Mouse (Mus musculus) lung, embryonic 15.5 days (tissue): ENCODE measurements around the gene Sf3a3. TPM values are rescaled to one million over a fixed set of nuclear protein-coding genes. Genes with fewer than 3 reads are reported as not detected.

Source experiments
- ATAC-seq: fragments of 200-750 bp; cut with Nextera tagmentation; 2 replicates; pipeline ENCODE4 v1.8.0; 2017; ENCODE audit warnings: moderate number of reproducible peaks, borderline replicate concordance; ENCODE audit not compliant: low FRiP score, low TSS enrichment; ENCODE audit errors: extremely low read depth
- H3K27ac ChIP-seq: fragments of 300-500 bp; sonication (generic); 2 replicates; pipeline ENCODE4 v1.5.1; 2015; ENCODE audit warnings: moderate library complexity, mild to moderate bottlenecking, inconsistent platforms
- H3K27me3 ChIP-seq: fragments of 300-500 bp; sonication (generic); 2 replicates; pipeline ENCODE4 v1.6.1; 2015; ENCODE audit warnings: inconsistent platforms
- H3K36me3 ChIP-seq: fragments of 300-500 bp; sonication (generic); 2 replicates; pipeline ENCODE4 v1.6.1; 2015; ENCODE audit warnings: inconsistent platforms
- H3K4me1 ChIP-seq: fragments of 300-500 bp; sonication (generic); 2 replicates; pipeline ENCODE4 v1.6.1; 2015; ENCODE audit warnings: inconsistent platforms
- H3K4me2 ChIP-seq: fragments of 300-500 bp; sonication (generic); 2 replicates; pipeline ENCODE4 v1.6.1; 2015; ENCODE audit warnings: inconsistent platforms, mild to moderate bottlenecking, moderate library complexity
- H3K4me3 ChIP-seq: fragments of 300-500 bp; sonication (generic); 2 replicates; pipeline ENCODE4 v1.5.1; 2015; ENCODE audit warnings: mild to moderate bottlenecking, inconsistent platforms
- H3K9ac ChIP-seq: fragments of 300-500 bp; sonication (generic); 2 replicates; pipeline ENCODE4 v1.6.1; 2015; ENCODE audit warnings: inconsistent platforms
- H3K9me3 ChIP-seq: fragments of 300-500 bp; sonication (generic); 2 replicates; pipeline ENCODE4 v1.6.1; 2016; ENCODE audit warnings: inconsistent platforms
- WGBS: fragments of 180-500 bp; shearing (Covaris S2); methylation state at CpG from one replicate; pipeline ENCODE4 v1.1.7; 2015; 5-methylcytosine and 5-hydroxymethylcytosine counted together
- polyA plus RNA-seq: library from polyadenylated mRNA; unstranded; fragments of >200 nt; fragmentation: Nextera tagmentation; extraction: Ambion mirVana; gene quantifications from 2 replicates; pipeline ENCODE4 v1.2.1, GENCODE M21; 2015

The Sf3a3 gene
- polyA plus RNA-seq, 1 experiment from 2014 or later, result 148 TPM

DNA sequence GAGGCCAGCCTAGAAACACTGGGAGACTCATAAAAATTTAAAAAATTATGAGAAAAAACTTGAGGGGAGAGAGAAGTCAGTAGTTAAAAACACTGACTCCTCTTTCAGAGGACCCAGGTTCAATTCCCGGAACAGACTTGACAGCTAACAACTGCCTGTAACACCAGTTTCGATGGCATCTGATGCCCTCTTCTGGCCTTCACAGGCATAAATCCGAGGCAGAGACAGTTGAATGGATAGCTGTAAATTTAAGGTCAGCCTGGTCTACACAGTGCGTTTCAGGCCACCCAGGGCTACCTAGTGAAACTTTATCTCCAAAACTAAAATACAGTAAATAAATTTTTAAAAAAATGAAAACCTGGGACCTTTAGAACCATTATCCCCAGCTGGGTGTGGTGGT lies 29.6 kb upstream of the Sf3a3 start:
- H3K9ac ChIP-seq, result no peak overlapping the region
- no peaks in the 10 kb centered on the region for H3K27me3 ChIP-seq
- 74% methylated on average over 4 of the region's 4 CpGs for WGBS
- no peak overlapping the region for H3K4me3 ChIP-seq
- no peaks in the 10 kb centered on the region for H3K9me3 ChIP-seq
- no peak overlapping the region for H3K27ac ChIP-seq
- no peak for ATAC-seq
- no peaks in the 10 kb centered on the region for H3K4me1 ChIP-seq
- H3K36me3 ChIP-seq, result peaks cover 44% of the 10 kb centered on the region
- H3K4me2 ChIP-seq, result no peak overlapping the region

DNA sequence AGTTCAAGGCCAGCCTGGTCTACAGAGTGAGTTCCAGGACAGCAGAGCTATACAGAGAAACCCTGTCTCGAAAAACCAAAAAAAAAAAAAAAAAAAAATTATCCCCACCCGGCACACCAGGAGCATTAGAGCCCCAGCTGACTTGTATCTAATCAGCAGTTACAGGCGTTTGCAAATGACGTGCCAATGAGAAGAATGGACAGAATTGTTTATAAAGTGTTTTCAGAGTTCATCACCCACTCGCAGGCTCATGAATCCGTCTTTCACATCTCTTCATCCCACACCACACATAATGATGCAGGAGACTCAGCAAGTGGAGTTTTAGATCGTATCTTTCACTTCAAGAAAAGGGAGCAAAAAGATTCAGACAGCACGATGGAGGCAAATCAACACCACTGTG lies 29.1 kb upstream of the Sf3a3 start:
- Histone ChIP-seq H3K4me3 (no peak overlapping the region), H3K4me1 (no peaks in the 10 kb centered on the region), H3K9me3 (no peaks in the 10 kb centered on the region), H3K27ac (no peak overlapping the region), H3K9ac (no peak overlapping the region), H3K27me3 (no peaks in the 10 kb centered on the region), H3K36me3 (peaks cover 40% of the 10 kb centered on the region), H3K4me2 (no peak overlapping the region)
- ATAC-seq, result no peak
- 36% methylated on average over 8 of the region's 8 CpGs for WGBS

DNA sequence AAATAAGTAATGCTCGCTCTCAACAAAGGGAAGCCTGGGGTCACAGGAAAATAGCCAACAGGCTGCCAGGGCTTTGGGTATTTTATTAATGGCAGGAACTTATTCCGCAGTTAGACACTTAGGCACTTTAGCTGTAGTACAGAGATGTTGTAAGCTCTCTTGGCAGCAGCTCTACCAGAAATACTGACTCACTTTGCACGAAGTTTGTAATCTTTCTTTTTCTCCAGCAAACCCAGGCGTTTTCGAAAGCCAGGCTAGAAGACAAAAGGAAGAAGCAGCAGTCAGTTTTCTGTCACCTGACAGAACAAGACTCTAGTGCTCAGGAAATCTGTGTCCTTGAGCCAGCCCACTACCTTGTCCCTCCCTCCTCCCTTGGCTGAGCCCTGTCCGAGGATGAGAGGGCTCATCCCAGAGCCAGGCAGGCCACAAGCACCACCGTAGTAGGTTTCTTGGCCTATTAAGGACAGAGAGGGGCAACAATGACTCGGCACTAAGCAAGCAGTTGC lies 28.6 kb upstream of the Sf3a3 start:
- 49% methylated on average over 8 of the region's 8 CpGs for WGBS
- Histone ChIP-seq H3K27me3 (no peaks in the 10 kb centered on the region), H3K9me3 (no peaks in the 10 kb centered on the region), H3K4me3 (no peak overlapping the region), H3K27ac (no peak overlapping the region), H3K4me2 (no peak overlapping the region), H3K9ac (no peak overlapping the region), H3K4me1 (0 out of 2 replicates have a peak, but pooled peaks cover 4% of the 10 kb centered on the region), H3K36me3 (peaks cover 35% of the 10 kb centered on the region)
- ATAC-seq, result no peak

DNA sequence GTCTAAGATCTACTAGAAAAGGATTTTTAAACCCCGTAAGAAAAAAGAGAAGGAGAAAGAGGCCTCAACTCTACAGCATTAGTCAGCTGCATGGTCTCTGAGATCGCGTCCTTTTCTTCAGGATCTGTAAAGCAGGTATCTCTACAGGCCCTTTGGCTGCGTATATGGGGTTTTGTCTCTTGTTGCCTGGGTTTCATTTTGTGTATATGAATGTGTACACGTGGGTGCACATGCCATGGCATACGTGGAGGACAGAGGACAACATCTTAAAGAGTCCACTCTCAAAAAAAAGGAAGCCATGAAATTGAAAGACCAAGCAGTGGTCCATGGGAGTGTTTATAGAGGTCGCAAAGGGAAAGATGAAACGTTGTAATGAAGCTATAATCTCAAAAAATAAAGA lies 23.1 kb upstream of the Sf3a3 start:
- no peak for ATAC-seq
- Histone ChIP-seq H3K4me2 (no peak overlapping the region), H3K4me3 (no peak overlapping the region), H3K4me1 (peaks cover 25% of the 10 kb centered on the region), H3K27me3 (peaks cover 16% of the 10 kb centered on the region), H3K36me3 (no peaks in the 10 kb centered on the region), H3K9ac (no peak overlapping the region), H3K27ac (no peak overlapping the region), H3K9me3 (no peaks in the 10 kb centered on the region)
- 81% methylated on average over 8 of the region's 8 CpGs for WGBS

DNA sequence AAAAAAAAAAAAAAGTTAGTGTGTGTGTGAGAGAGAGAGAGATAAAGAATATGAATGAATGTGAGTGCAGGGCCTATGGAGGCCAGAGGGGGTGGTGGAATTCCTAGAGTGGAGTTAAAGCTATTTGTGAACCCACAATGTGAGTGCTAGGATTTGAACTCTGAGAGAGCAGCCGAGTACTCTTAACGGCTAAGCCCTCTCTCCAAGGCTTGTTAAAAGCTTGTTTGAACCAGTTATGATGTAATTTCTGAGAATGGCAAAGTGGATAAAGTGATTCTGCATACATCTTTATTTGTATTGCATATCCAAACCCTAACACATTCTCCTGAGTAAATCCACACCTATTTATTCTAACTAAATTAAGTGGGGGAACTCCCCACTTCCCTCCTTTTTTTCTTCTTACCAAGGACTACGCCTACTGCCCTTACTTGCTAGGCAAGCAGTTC lies 22.1 kb upstream of the Sf3a3 start:
- no peaks in the 10 kb centered on the region for H3K36me3 ChIP-seq
- H3K9me3 ChIP-seq, result no peaks in the 10 kb centered on the region
- peak overlapping the region; percentile 79 for H3K9ac ChIP-seq
- H3K27ac ChIP-seq, result peak overlapping the region; percentile 67; the same call in 1 of the 2 replicates
- H3K4me1 ChIP-seq, result peaks cover 25% of the 10 kb centered on the region
- peaks cover 23% of the 10 kb centered on the region for H3K27me3 ChIP-seq
- peak overlapping the region; percentile 73 for H3K4me3 ChIP-seq
- peak; percentile 61; the same call in 1 of the 2 replicates for ATAC-seq
- 38% methylated on average over 3 of the region's 3 CpGs for WGBS
- H3K4me2 ChIP-seq, result peak overlapping the region; percentile 69

DNA sequence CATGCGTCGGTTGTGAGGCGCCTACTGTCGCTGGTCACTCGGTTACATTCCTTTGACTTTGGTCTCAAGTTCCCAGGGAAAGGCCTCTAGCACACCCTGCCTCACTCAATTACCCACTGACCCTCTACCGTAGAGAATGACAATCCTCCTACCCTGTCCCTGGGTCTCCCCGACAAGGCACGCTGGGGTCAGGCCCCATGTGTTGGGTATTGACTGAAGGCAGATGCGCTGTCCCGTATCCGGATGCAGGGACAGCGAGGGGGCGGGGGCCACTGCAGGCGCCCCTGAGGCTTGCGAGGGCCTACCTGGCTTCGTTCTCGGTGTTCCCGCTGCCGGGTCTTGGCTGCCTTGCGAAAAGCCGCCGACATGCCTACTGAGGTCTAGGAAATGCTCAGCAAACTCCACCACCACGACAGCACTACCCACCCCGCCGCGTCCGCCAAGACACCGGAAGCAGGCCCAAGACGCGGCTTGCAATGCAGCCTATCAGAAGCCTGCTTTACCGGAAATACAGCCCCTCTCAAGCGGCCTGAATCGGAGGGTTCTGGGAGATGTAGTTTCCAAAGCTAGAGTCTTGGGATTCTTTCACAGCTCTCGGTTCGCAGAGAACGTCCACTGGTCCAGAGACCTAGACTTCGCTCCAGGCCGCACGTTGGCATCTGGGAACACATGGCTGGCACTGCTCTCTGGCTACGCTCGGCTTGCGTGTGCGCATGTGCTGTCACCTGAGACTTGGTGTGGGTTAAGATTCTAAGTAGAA lies 21.3 kb upstream of the Sf3a3 start, which contains the start of gene Utp11:
Gene Utp11, minus strand, starts transcription at position 466 of the 760 bp plus-strand sequence.
- H3K4me1 ChIP-seq, result peaks cover 25% of the 10 kb centered on the region
- H3K9me3 ChIP-seq, result no peaks in the 10 kb centered on the region
- peak within 1 kb of the TSS; percentile 79 for H3K9ac ChIP-seq
- H3K36me3 ChIP-seq, result no peaks in the 10 kb centered on the region
- peak within 1 kb of the TSS; percentile 67 for H3K27ac ChIP-seq
- peaks cover 23% of the 10 kb centered on the region for H3K27me3 ChIP-seq
- ATAC-seq, result peak; percentile 91
- under 1% methylated on average over 43 of the region's 43 CpGs for WGBS
- peak within 1 kb of the TSS; percentile 73 for H3K4me3 ChIP-seq
- peak within 1 kb of the TSS; percentile 69 for H3K4me2 ChIP-seq

DNA sequence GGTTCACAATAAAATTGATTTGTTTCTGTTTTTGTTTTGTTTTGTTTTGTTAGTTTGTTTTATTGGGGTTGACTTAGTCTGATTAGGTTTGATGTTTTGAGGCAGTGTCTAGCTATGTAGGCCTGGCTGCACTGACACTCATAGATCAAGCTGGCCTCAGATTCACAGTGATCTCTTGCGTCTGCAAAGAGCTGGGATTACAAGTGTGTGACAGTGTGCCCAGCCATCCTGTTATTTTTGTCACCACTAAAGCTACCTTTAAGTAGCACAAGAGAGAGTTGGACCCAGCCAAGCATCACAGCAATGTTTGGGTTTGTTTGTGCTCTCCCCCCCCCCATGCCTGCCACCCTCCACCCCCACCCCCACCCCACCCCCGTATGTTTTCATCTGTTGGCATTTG lies 20.0 kb upstream of the Sf3a3 start:
- Histone ChIP-seq H3K36me3 (no peaks in the 10 kb centered on the region), H3K9ac (no peak overlapping the region), H3K4me3 (no peak overlapping the region), H3K4me1 (peaks cover 25% of the 10 kb centered on the region), H3K27ac (no peak overlapping the region), H3K9me3 (no peaks in the 10 kb centered on the region), H3K4me2 (no peak overlapping the region), H3K27me3 (peaks cover 31% of the 10 kb centered on the region)
- no peak for ATAC-seq
- WGBS, result 72% methylated on average over 2 of the region's 2 CpGs

DNA sequence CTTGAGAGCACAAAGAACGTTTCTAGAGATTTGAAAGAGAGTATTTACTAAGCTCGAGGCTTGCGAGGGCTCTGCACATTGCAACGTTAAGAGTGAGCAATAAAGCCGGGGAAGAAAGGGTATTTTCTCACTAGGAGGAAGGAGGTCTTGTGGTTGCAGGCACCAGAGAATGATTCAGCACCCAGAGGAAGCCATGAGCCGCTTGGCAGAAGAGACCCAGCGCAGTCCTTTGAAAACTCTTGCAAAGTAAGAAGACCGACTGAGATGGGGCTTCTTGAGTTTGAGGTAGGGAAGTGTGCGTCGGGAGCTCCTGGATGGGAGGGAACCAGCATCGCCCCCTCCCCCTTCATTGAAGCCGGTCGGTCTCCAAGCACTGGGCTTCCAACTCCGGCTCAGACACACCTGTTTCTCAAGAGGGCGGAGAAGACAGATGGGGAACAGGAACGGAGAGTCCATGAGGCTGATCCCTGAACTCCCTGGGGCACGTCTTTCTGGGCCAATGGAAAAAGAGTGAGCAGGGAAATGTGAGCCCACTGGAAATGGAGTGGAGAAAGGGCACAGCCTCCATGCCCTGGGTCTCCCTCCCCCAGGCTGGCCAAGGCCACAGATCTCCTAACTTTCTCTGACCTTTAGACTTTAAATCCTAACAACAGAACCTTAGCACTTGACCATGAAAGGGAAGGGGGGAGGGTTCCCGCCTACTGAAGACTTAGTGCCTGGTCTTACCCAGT lies 18.6 kb upstream of the Sf3a3 start:
- Histone ChIP-seq H3K27ac (no peak overlapping the region), H3K4me2 (no peak overlapping the region), H3K36me3 (no peaks in the 10 kb centered on the region), H3K9ac (no peak overlapping the region), H3K9me3 (no peaks in the 10 kb centered on the region), H3K27me3 (peaks cover 31% of the 10 kb centered on the region), H3K4me1 (peaks cover 32% of the 10 kb centered on the region), H3K4me3 (no peak overlapping the region)
- 9% methylated on average over 18 of the region's 18 CpGs for WGBS
- ATAC-seq, result no peak

DNA sequence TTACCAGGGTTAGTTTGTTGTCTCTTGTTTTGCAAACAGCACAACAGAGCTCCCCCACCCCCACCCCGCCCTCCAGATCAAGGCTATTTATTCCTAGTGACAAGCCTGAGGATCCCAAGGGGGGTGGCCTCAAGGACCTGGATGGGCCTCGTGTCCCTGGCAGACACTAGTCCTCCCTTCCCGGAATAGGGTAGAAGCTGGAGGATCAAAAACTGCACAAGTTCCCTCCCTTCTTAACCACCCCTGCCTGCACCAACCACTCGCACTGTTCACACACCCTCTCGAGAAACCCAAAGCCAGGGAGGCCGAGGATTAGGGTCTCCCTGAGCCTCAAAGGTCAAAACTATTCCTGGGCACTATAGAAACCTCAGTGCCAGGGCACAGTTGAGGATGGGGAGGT lies 14.8 kb upstream of the Sf3a3 start:
- peak overlapping the region; percentile 95 for H3K4me2 ChIP-seq
- H3K36me3 ChIP-seq, result no peaks in the 10 kb centered on the region
- H3K27ac ChIP-seq, result peak overlapping the region; percentile 86
- peaks cover 31% of the 10 kb centered on the region for H3K27me3 ChIP-seq
- peaks cover 46% of the 10 kb centered on the region for H3K4me1 ChIP-seq
- no peak for ATAC-seq
- no peaks in the 10 kb centered on the region for H3K9me3 ChIP-seq
- 19% methylated on average over 6 of the region's 6 CpGs for WGBS
- H3K4me3 ChIP-seq, result peak overlapping the region; percentile 84
- H3K9ac ChIP-seq, result peak overlapping the region; percentile 92

DNA sequence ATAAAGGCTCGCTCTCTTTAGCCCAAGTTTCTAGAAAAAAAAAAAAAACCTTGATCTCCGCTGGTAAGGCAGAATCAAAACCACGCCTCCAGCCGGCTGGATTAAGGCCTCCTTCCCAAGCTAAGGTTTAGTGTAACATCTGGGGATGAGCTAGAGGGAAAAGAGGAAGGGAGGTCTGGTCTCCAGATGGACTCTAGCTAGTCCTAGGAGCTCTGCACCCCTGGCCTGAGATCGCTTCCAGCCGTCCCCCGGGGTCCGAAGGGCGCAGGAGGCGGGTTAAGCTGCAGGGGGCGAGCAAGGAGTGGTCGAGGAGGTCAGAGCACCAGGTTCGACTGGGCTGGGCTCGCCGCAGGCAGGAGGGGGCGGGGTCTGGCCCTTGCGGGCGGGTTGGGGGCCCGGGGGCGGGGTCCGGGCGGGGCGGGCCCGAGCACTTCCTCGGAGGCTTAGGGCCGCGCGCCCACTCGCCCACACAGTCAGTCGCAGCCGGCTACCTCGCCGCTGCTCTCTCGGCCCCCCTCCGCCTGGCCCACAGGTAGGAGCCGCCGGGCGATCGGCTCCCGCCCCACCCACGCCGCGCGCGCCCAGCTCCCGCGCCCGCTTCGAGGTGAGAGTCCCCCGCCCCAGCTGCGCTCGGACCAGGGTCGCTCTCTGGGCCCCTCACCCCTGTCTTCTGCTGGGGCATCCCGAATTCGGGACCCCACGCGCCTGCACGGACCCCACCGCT lies 14.2 kb upstream of the Sf3a3 start, which contains the start of gene Fhl3:
Gene Fhl3, plus strand, starts transcription at position 454 of the 724 bp plus-strand sequence.
- Histone ChIP-seq H3K4me3 (peak within 1 kb of the TSS; percentile 84), H3K4me2 (peak within 1 kb of the TSS; percentile 95), H3K36me3 (no peaks in the 10 kb centered on the region), H3K9me3 (no peaks in the 10 kb centered on the region), H3K4me1 (peaks cover 52% of the 10 kb centered on the region), H3K9ac (peak within 1 kb of the TSS; percentile 92), H3K27me3 (peaks cover 25% of the 10 kb centered on the region), H3K27ac (peak within 1 kb of the TSS; percentile 86)
- WGBS, result 1% methylated on average over 43 of the region's 59 CpGs
- peak; percentile 73 for ATAC-seq

DNA sequence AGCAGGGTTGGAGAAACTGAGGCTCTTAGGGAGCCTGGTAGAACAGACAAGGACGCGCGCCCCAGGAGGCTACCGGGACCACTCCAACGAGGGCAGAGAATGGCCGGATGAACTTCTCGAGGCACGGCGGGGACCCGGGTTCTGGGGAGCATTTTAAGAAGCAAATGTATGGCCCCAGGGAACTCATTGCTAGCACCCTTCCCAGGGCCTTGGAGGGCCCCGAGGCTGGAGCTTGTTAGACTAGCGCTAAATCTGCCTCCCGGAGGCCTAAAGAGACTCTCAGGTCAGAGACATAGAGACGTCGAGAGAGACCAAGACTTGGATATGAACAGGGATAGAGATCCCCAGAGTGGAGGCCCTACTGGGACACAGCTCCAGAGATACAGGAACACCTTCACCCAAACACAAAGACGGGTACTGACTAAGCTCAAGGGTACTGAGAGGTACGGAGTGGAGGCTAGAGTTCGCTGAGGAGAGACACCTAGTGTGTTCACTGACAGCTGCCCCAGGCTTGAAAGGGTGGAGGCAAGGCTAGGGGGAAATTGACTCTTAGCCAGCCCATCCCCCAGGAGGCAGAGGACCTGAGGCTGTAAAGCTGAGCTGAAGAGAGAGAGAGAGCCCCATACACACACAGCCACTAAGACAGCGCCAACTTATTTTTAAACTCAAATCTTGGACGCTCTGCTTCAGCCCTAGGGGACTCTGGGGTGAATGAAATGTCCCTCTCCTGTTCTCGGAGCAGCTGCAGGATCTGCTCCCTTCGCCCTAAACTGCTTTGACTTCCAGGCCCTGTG lies 13.3 kb upstream of the Sf3a3 start:
- no peaks in the 10 kb centered on the region for H3K36me3 ChIP-seq
- peaks cover 60% of the 10 kb centered on the region for H3K4me1 ChIP-seq
- peak overlapping the region; percentile 92 for H3K9ac ChIP-seq
- peak; percentile 16; the same call in 1 of the 2 replicates for ATAC-seq
- H3K4me2 ChIP-seq, result peak overlapping the region; percentile 95
- H3K27me3 ChIP-seq, result peaks cover 17% of the 10 kb centered on the region
- H3K4me3 ChIP-seq, result peak overlapping the region; percentile 84
- H3K27ac ChIP-seq, result peak overlapping the region; percentile 86
- no peaks in the 10 kb centered on the region for H3K9me3 ChIP-seq
- 4% methylated on average over 22 of the region's 22 CpGs for WGBS
